8 mouse cellular contexts compared by ENCODE assay signal in the genomic region with DNA sequence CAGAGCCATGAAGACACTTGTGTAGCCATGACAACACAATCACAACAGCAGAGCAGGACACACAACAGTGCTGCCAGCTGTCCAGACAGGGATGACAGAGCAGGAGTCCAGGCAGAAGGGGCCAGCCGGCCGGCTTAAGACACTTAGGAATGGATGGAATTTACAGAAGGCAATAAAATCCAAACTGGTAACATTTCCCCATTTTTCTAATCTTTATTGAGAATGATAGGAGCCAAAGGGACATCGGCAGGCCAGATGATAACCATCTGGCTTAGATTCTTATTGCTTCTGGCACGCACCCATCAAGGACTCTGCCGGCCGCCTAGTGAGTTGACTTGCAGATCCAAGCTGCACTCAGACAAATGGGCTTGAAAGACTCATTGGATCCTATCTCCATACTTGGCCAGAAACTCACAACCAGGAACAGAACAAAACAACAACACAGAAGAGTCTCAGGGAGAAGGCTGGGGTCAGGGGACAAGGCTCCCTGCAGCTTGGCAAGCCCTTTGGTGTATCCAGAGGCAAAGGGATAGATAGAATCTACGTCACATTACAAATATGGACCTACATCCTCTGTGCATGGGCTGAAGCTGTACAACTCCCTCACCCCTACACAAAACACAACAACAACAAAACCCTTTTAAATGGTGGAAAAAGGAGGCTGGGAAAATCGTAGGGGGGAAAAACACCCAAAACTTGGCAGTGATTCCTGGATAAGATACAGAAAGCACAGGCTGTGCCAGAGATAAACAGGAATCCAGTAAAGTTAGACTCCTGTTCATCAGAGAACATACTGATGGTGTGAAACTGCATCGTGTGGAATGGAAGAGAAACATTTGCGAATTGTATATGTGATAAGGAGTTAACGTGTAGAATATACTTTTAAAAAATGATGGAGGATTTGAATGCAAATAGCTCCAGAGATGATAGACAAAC. TPM values are rescaled to one million over a fixed set of nuclear protein-coding genes. Genes with fewer than 3 reads are reported as not detected.
DNase-seq lines count a peak whose midpoint lies in the region; ATAC-seq lines count a peak whose summit lies in the region.

No protein-coding gene starts in this region.

- H3K4me3 ChIP-seq in midbrain, embryonic 11.5 days (ENCODE audit: low read depth, low read length): no peak overlapping the region

- no peak overlapping the region for H3K4me2 ChIP-seq in midbrain, embryonic 11.5 days

- peaks cover 3% of the 10 kb centered on the region; the same call in 1 of the 2 replicates for H3K4me1 ChIP-seq in midbrain, embryonic 11.5 days (ENCODE audit: control insufficient read depth, insufficient read depth, low read length)

- H3K9me3 ChIP-seq in midbrain, embryonic 11.5 days (ENCODE audit: control insufficient read depth, low read length): no peaks in the 10 kb centered on the region

- DNase-seq in cerebellum, adult 11-12 months: peak; percentile 9
- DNase-seq in cerebellum, postnatal 36 days: no peak
- peak; percentile 34 to 41 for DNase-seq in right cerebral cortex, postnatal 10 days (ENCODE audit: low spot score in 2 of 2)
- no peak for DNase-seq in right cerebral cortex, postnatal 14 days
- peak; percentile 81 for DNase-seq in kidney, postnatal 10 days
- peak; percentile 31 to 73 for DNase-seq in lung, postnatal 4 days
- DNase-seq in midbrain, embryonic 11.5 days (ENCODE audit: low spot score, missing footprints): no peak

- WGBS in midbrain, embryonic 11.5 days: 87% methylated on average over 11 of the region's 11 CpGs

- no peak overlapping the region for H3K27ac ChIP-seq in midbrain, embryonic 11.5 days (ENCODE audit: low read depth, low read length)

- no peak for ATAC-seq in erythroid progenitor cell, adult 5-6 weeks (replicated peaks; ENCODE audit: low FRiP score, poor library complexity, severe bottlenecking)
- ATAC-seq in midbrain, embryonic 11.5 days (ENCODE audit: low FRiP score): no peak

- no peak overlapping the region for H3K9ac ChIP-seq in midbrain, embryonic 11.5 days (ENCODE audit: low read length)

- H3K27me3 ChIP-seq in midbrain, embryonic 11.5 days (ENCODE audit: control insufficient read depth, insufficient read depth, low read length): no peaks in the 10 kb centered on the region

- H3K36me3 ChIP-seq in midbrain, embryonic 11.5 days (ENCODE audit: control insufficient read depth, insufficient read depth, low read length): no peaks in the 10 kb centered on the region

RNA-seq across cellular contexts. Expression of gene Icosl, which starts 35.7 kb away (rescaled TPM):
- 2.9 and 3.4 TPM in 2 replicates for total RNA-seq in erythroid progenitor cell, adult 5-6 weeks (2015; ENCODE audit: low replicate concordance)
- total RNA-seq in erythroid progenitor cell, adult 5-6 weeks (2017; ENCODE audit: low replicate concordance): 0.13 and 0.53 TPM in 2 replicates
- 1.2 and 2.5 TPM in 2 replicates for polyA plus RNA-seq in midbrain, embryonic 11.5 days (2014; fragmentation: Nextera tagmentation; extraction: Ambion mirVana)

Comparison
In these comparisons a context has a peak if more than half of its experiments do, and no peak if none do; other contexts are left out.
1. DNase-seq: peak in cerebellum, adult 11-12 months (single experiment), right cerebral cortex, postnatal 10 days (2 of 2), kidney, postnatal 10 days (single experiment) and lung, postnatal 4 days (2 of 2); none in cerebellum, postnatal 36 days (0 of 2), right cerebral cortex, postnatal 14 days (single experiment) and midbrain, embryonic 11.5 days (single experiment).